Mouse (Mus musculus) ES-E14 (cell line): Measurements from ENCODE around the gene Abca9.

Experiments
- CHD2 ChIP-seq: IDR thresholded peaks from 2 replicates; pipeline ENCODE4 v1.6.1; 2014; ENCODE audit warnings: mild to moderate bottlenecking, low read depth, low read length, inconsistent platforms
- HCFC1 ChIP-seq: IDR thresholded peaks from 2 replicates; pipeline ENCODE4 v1.6.1; 2012; ENCODE audit warnings: low read length, inconsistent platforms, borderline replicate concordance; ENCODE audit not compliant: insufficient read depth
- MAFK ChIP-seq: IDR thresholded peaks from 2 replicates; pipeline ENCODE4 v1.6.1; 2014; ENCODE audit warnings: mild to moderate bottlenecking, low read depth, low read length, inconsistent platforms; ENCODE audit not compliant: insufficient read depth
- ZC3H11A ChIP-seq: IDR thresholded peaks from 2 replicates; pipeline ENCODE4 v1.6.1; 2012; ENCODE audit warnings: low read depth, mild to moderate bottlenecking, inconsistent platforms, low read length, borderline replicate concordance
- ZNF384 ChIP-seq: IDR thresholded peaks from 2 replicates; pipeline ENCODE4 v1.6.1; 2012; ENCODE audit warnings: low read depth, low read length, inconsistent platforms

- TF ChIP-seq MAFK = no peak
- TF ChIP-seq HCFC1 = no peak
- no peak for TF ChIP-seq ZC3H11A
- no peak for TF ChIP-seq ZNF384
- TF ChIP-seq CHD2 = no peak
Measured at GRCm38 (mm10) chr11:110145421-110145820, 22.6 kb downstream of the Abca9 start.
